Mouse (Mus musculus) neural tube, postnatal 0 days (tissue): Measurements from ENCODE around the gene Peg12. TPM values are rescaled to one million over a fixed set of nuclear protein-coding genes. Genes with fewer than 3 reads are reported as not detected.

ENCODE experiments used
- polyA plus RNA-seq: library from polyadenylated mRNA; unstranded; fragments of >200 nt; fragmentation: Nextera tagmentation; extraction: Ambion mirVana; gene quantifications from 2 replicates; pipeline ENCODE4 v1.2.1, GENCODE M21; 2015

Peg12 gene
- 6.7 and 6.8 TPM in 2 replicates for polyA plus RNA-seq

GRCm38 (mm10) chr7:62463878-62464755 lies at the start of gene Peg12:
TSS of gene Peg12 (minus strand) at chr7:62464510.

GRCm38 (mm10) chr7:62419493-62420360 lies 44.6 kb downstream of the Peg12 start, which contains the start of gene Mkrn3:
TSS of gene Mkrn3 (minus strand) at chr7:62420139.

Other genes with a start within 250 kb of the Peg12 start
- gene Ndn, start 117.9 kb downstream of the Peg12 start, polyA plus RNA-seq = 458 and 501 TPM in 2 replicates
- 8.0 and 10.2 TPM in 2 replicates for gene Magel2, start 87.5 kb downstream of the Peg12 start, polyA plus RNA-seq
- gene Mkrn3, start 44.4 kb downstream of the Peg12 start, polyA plus RNA-seq = 22.2 and 24.5 TPM in 2 replicates